Mouse (Mus musculus) midbrain, embryonic 12.5 days (tissue): Measurements from ENCODE around the gene Rsph9. TPM values are rescaled to one million over a fixed set of nuclear protein-coding genes. Genes with fewer than 3 reads are reported as not detected.

Source experiments
- ATAC-seq: fragments of 200-750 bp; cut with Nextera tagmentation; 2 replicates; pipeline ENCODE4 v1.8.0; 2017; ENCODE audit warnings: low read depth, moderate TSS enrichment, moderate library complexity; ENCODE audit not compliant: low FRiP score
- H3K27ac ChIP-seq: fragments of 300-500 bp; sonication (generic); replicated peaks from 2 replicates; pipeline ENCODE4 v1.5.1; 2016; ENCODE audit warnings: mild to moderate bottlenecking
- H3K27me3 ChIP-seq: fragments of 300-500 bp; sonication (generic); 2 replicates; pipeline ENCODE4 v1.6.1; 2016; ENCODE audit warnings: mild to moderate bottlenecking
- H3K36me3 ChIP-seq: fragments of 300-500 bp; sonication (generic); 2 replicates; pipeline ENCODE4 v1.6.1; 2016
- H3K4me1 ChIP-seq: fragments of 300-500 bp; sonication (generic); 2 replicates; pipeline ENCODE4 v1.6.1; 2016
- H3K4me2 ChIP-seq: fragments of 300-500 bp; sonication (generic); replicated peaks from 2 replicates; pipeline ENCODE4 v1.6.1; 2016; ENCODE audit warnings: mild to moderate bottlenecking, moderate library complexity
- H3K4me3 ChIP-seq: fragments of 300-500 bp; sonication (generic); 2 replicates; pipeline ENCODE4 v1.5.1; 2016; ENCODE audit warnings: mild to moderate bottlenecking
- H3K9ac ChIP-seq: fragments of 300-500 bp; sonication (generic); replicated peaks from 2 replicates; pipeline ENCODE4 v1.6.1; 2016; ENCODE audit warnings: mild to moderate bottlenecking, moderate library complexity
- H3K9me3 ChIP-seq: fragments of 300-500 bp; sonication (generic); 2 replicates; pipeline ENCODE4 v1.6.1; 2016; ENCODE audit warnings: mild to moderate bottlenecking
- WGBS: fragments of 180-500 bp; shearing (Covaris S2); methylation state at CpG from one replicate; pipeline ENCODE4 v1.1.7; 2016; 5-methylcytosine and 5-hydroxymethylcytosine counted together
- polyA plus RNA-seq: library from polyadenylated mRNA; unstranded; fragments of >200 nt; fragmentation: Nextera tagmentation; extraction: Ambion mirVana; gene quantifications from 2 replicates; pipeline ENCODE4 v1.2.1, GENCODE M21; 2016

Gene Rsph9
- polyA plus RNA-seq, 1 experiment from 2014 or later, result 17.0 TPM

DNA sequence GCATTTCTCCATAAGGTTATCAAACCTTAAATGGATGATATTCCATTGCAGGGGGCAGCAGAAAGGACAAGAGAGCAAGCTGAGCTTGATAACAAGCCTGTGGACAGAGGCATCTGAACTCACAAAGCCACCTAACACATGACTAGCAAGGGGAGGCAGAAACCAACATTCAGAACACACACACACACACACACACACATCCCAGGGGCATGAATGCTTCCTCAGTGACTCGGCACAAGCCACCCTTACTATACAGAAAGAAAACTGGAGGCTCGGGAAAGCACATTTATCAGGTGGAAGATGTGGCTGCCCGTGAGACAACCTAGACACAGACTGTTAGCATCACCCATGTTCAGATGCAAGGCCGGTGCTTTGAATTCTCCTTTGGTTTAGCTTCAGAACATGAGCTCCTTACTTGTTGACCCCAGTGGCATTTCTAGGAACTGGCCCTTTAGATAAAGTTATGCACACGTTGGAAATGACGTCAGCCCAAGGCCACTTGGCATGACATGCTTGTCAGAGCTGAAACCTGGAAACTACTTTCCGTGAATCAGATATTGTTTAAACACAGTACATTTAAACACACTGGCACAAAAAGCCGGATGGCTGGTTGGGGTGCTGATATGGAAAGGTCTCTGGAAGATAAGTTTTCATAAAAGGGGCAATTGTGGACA is 5.3 kb downstream of the Rsph9 start:
- Histone ChIP-seq H3K27ac (no peak overlapping the region), H3K4me1 (peaks cover 10% of the 10 kb centered on the region), H3K4me3 (no peak overlapping the region), H3K9ac (no peak overlapping the region), H3K36me3 (peaks cover 4% of the 10 kb centered on the region), H3K9me3 (no peaks in the 10 kb centered on the region), H3K4me2 (no peak overlapping the region), H3K27me3 (no peaks in the 10 kb centered on the region; the same call in 1 of the 2 replicates)
- 85% methylated on average over 8 of the region's 8 CpGs for WGBS
- ATAC-seq, result no peak

- Histone ChIP-seq H3K36me3 (peaks cover 33% of the 10 kb centered on the region), H3K4me3 (no peak overlapping the region), H3K27ac (no peak overlapping the region), H3K4me2 (no peak overlapping the region), H3K9me3 (no peaks in the 10 kb centered on the region), H3K9ac (no peak overlapping the region), H3K27me3 (no peaks in the 10 kb centered on the region), H3K4me1 (peaks cover 4% of the 10 kb centered on the region)
- no peak for ATAC-seq
- 84% methylated on average over 8 of the region's 8 CpGs for WGBS
Observed at GRCm38 (mm10) chr17:46132862-46133261, 11.2 kb downstream of the Rsph9 start.

- Histone ChIP-seq H3K4me3 (no peak overlapping the region), H3K9ac (0 out of 2 replicates have a peak overlapping the region, but pooled peaks have one; percentile 4), H3K4me1 (peaks cover 4% of the 10 kb centered on the region), H3K27me3 (no peaks in the 10 kb centered on the region), H3K4me2 (no peak overlapping the region), H3K9me3 (no peaks in the 10 kb centered on the region), H3K36me3 (peaks cover 39% of the 10 kb centered on the region), H3K27ac (no peak overlapping the region)
- 15% methylated on average over 12 of the region's 12 CpGs for WGBS
- ATAC-seq, result peak; percentile 65; the same call in 1 of the 2 replicates
Observed at GRCm38 (mm10) chr17:46132058-46132718, 11.8 kb downstream of the Rsph9 start.

DNA sequence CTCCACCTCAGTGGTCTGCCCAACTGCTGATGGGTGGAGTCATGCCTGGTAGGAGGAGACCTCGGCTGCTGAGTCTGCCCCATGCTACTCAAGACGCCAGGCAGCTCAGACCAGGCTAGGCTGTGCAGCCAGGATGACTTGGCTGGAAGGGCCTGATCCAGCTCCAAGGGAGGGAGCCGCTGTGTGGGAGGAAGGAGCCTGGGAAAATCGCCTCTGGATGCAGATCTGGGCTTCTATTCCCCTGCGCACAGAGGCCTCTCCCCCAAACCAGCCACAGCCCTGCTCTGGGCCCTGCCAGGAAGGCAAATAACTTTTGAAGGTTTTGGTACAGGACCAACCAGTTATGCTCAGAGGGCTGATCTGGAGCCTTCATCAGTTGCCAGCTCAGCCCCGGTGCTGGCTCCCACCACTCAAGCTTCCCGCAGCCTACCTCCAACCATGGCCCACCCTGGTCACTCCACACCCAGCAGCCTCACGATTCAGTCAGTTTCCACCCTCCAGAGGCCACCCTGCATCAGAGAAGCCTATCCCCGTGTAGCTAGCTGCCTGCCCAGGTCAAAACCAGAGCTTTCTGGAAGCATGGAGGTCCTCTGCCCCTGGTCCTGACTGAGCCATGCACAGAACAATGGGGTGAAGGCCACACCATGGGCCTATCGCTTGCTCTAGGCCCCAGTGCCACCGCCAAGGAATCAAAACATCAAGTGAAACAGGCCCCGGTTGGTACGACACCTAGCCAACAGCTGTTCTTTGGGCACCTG is 14.1 kb downstream of the Rsph9 start:
- WGBS, result 77% methylated on average over 13 of the region's 13 CpGs
- Histone ChIP-seq H3K4me1 (peaks cover 4% of the 10 kb centered on the region), H3K9me3 (no peaks in the 10 kb centered on the region), H3K4me3 (no peak overlapping the region), H3K27me3 (no peaks in the 10 kb centered on the region), H3K4me2 (no peak overlapping the region), H3K9ac (no peak overlapping the region), H3K27ac (no peak overlapping the region), H3K36me3 (peaks cover 58% of the 10 kb centered on the region)
- ATAC-seq, result no peak

DNA sequence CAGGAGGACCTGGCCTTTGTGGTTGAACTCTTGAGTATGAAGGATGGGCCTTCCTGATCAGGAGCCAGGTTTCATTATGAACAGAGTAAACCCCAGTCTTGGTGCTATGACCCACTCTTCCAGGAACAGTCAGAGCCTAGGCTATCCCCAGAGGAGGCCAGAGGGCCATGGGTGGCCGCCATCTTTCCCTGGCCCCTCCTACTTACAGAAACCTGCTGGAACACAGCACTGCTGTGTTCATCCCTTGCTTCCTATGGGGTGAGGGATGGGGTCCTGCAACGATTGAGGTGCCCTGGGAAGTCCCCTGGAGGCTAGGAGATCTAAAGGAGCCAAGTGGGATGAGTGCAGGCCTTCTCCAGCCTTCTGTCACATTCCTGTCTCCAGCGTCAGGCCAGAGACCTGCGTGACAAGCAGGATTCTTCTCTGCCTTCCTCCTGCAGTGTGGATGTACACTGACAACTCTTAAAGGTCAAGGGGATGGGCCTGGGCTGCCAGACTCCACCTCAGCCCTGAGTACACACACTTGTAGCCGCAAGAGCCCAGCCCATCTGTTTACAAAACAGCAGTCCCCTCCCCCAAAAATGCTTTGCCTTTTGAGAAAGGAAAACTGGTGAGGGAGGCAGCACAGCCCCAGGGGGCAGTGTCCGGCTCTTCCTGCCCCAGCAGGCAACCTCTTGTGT is 16.1 kb downstream of the Rsph9 start:
- H3K9ac ChIP-seq, result no peak overlapping the region
- no peaks in the 10 kb centered on the region for H3K27me3 ChIP-seq
- no peak for ATAC-seq
- WGBS, result 87% methylated on average over 6 of the region's 6 CpGs
- peaks cover 77% of the 10 kb centered on the region for H3K36me3 ChIP-seq
- H3K4me3 ChIP-seq, result no peak overlapping the region
- peaks cover 4% of the 10 kb centered on the region for H3K4me1 ChIP-seq
- H3K9me3 ChIP-seq, result no peaks in the 10 kb centered on the region
- no peak overlapping the region for H3K4me2 ChIP-seq
- H3K27ac ChIP-seq, result no peak overlapping the region

DNA sequence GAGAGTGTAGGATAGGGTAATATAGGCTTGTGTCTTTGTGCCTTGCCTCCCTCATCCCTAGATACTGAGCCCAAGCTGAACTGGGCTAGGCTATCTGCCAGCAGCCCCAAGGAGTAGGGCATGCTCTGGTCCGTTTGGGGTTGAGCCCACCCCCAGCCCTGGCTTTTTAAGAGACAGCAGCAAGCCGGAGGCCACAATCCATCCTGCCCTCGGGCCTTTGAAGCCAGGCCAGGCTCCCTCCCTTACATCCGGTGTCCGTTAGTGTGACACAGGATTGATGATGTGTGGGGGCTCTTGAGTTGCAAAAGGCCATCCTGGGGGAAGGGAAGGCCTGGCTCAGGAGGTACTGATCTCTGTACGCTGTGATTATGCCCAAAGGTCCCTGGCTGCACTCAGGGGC is 17.4 kb downstream of the Rsph9 start:
- Histone ChIP-seq H3K4me1 (no peaks in the 10 kb centered on the region), H3K9me3 (no peaks in the 10 kb centered on the region), H3K4me3 (no peak overlapping the region), H3K4me2 (no peak overlapping the region), H3K27ac (no peak overlapping the region), H3K9ac (no peak overlapping the region), H3K27me3 (no peaks in the 10 kb centered on the region), H3K36me3 (peaks cover 88% of the 10 kb centered on the region)
- no peak for ATAC-seq
- 89% methylated on average over 6 of the region's 6 CpGs for WGBS

- no peak overlapping the region for H3K27ac ChIP-seq
- WGBS, result 90% methylated on average over 12 of the region's 12 CpGs
- H3K36me3 ChIP-seq, result peaks cover 88% of the 10 kb centered on the region
- no peak for ATAC-seq
- no peak overlapping the region for H3K4me2 ChIP-seq
- no peaks in the 10 kb centered on the region for H3K27me3 ChIP-seq
- H3K9ac ChIP-seq, result no peak overlapping the region
- H3K4me3 ChIP-seq, result no peak overlapping the region
- no peaks in the 10 kb centered on the region for H3K4me1 ChIP-seq
- no peaks in the 10 kb centered on the region for H3K9me3 ChIP-seq
Observed at GRCm38 (mm10) chr17:46123953-46124700, 19.9 kb downstream of the Rsph9 start.

DNA sequence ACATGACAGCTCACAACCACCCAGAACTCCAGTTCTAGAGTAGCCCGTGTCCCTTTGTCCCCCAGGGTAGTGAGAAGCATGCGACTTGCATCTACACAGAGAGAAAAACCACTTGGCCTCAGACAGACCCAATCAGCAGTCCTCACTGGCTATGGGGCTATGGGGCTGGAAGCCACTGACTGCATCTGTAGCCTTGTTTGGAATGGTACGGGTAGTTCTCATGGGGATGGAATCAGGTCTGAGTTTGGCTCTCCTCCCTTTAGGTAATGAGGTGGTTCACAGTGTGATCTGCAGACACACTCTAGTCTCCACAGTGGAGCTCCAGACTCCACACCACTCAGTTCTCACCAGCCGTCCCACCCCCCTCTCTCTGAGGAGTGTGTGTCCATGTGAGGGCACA is 20.7 kb downstream of the Rsph9 start:
- Histone ChIP-seq H3K4me1 (no peaks in the 10 kb centered on the region), H3K9ac (no peak overlapping the region), H3K36me3 (peaks cover 88% of the 10 kb centered on the region), H3K9me3 (no peaks in the 10 kb centered on the region), H3K27me3 (no peaks in the 10 kb centered on the region), H3K4me3 (no peak overlapping the region), H3K4me2 (no peak overlapping the region), H3K27ac (no peak overlapping the region)
- no peak for ATAC-seq
- 93% methylated on average over 4 of the region's 4 CpGs for WGBS

GRCm38 (mm10) chr17:46122791-46123190 is 21.2 kb downstream of the Rsph9 start:
- Histone ChIP-seq H3K36me3 (peaks cover 88% of the 10 kb centered on the region), H3K4me1 (no peaks in the 10 kb centered on the region), H3K9ac (no peak overlapping the region), H3K27ac (no peak overlapping the region), H3K4me3 (no peak overlapping the region), H3K27me3 (no peaks in the 10 kb centered on the region), H3K9me3 (no peaks in the 10 kb centered on the region), H3K4me2 (no peak overlapping the region)
- WGBS, result 97% methylated on average over 4 of the region's 4 CpGs
- no peak for ATAC-seq

GRCm38 (mm10) chr17:46119641-46120040 is 24.4 kb downstream of the Rsph9 start:
- H3K4me3 ChIP-seq, result no peak overlapping the region
- H3K27ac ChIP-seq, result no peak overlapping the region
- 92% methylated on average over 10 of the region's 10 CpGs for WGBS
- H3K4me2 ChIP-seq, result no peak overlapping the region
- no peaks in the 10 kb centered on the region for H3K9me3 ChIP-seq
- H3K4me1 ChIP-seq, result no peaks in the 10 kb centered on the region
- no peaks in the 10 kb centered on the region for H3K27me3 ChIP-seq
- no peak overlapping the region for H3K9ac ChIP-seq
- no peak for ATAC-seq
- peaks cover 60% of the 10 kb centered on the region for H3K36me3 ChIP-seq

DNA sequence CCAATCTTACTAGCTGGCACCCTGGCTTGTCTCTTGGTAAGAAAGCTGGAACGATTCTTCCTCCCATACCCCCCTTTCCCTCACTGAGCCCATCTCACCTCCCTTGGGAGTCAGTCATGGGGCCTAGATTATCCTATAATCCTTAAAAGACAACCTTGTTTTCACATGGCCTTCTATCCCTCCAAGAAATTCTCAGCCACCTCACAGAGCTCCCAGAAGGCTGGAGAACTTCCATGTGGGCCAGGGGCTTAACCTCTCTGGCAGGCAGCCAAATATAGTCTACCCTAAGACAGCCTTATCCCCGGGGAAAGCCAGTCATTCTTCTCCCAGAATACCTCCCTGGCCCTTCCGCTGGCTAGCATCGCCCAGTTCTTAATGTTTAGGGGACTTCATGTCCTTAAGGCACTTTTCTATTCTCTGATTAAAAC is 25.6 kb downstream of the Rsph9 start:
- WGBS, result 87% methylated on average over 4 of the region's 4 CpGs
- peaks cover 48% of the 10 kb centered on the region for H3K36me3 ChIP-seq
- ATAC-seq, result no peak

More for the DNA sequence above, 25.6 kb downstream of the Rsph9 start:
- Histone ChIP-seq H3K4me3 (no peak overlapping the region), H3K9ac (no peak overlapping the region), H3K27ac (no peak overlapping the region), H3K9me3 (no peaks in the 10 kb centered on the region), H3K27me3 (no peaks in the 10 kb centered on the region), H3K4me2 (no peak overlapping the region), H3K4me1 (no peaks in the 10 kb centered on the region)
